Mouse (Mus musculus) midbrain, postnatal 0 days (tissue): ENCODE measurements around the gene Cdh4. TPM values are rescaled to one million over a fixed set of nuclear protein-coding genes. Genes with fewer than 3 reads are reported as not detected.

Experiments
- ATAC-seq: fragments of 200-750 bp; cut with Nextera tagmentation; 2 replicates; pipeline ENCODE4 v1.8.0; 2017; ENCODE audit warnings: moderate number of reproducible peaks, mild to moderate bottlenecking, moderate TSS enrichment, moderate library complexity; ENCODE audit not compliant: low FRiP score
- DNase-seq: peaks from one replicate; pipeline ENCODE4 v3.0.0-alpha.2; 2015; ENCODE audit warnings: low spot score
- H3K27ac ChIP-seq: fragments of 300-500 bp; sonication (generic); 2 replicates; pipeline ENCODE4 v1.5.1; 2014; ENCODE audit warnings: low read depth, mild to moderate bottlenecking, low read length, mixed read lengths
- H3K27me3 ChIP-seq: fragments of 300-500 bp; sonication (generic); 2 replicates; pipeline ENCODE4 v1.6.1; 2014; ENCODE audit warnings: low read length, control low read depth, mixed read lengths; ENCODE audit not compliant: insufficient read depth
- H3K36me3 ChIP-seq: fragments of 300-500 bp; sonication (generic); 2 replicates; pipeline ENCODE4 v1.6.1; 2014; ENCODE audit warnings: low read length, control low read depth, mixed read lengths; ENCODE audit not compliant: insufficient read depth
- H3K4me1 ChIP-seq: fragments of 300-500 bp; sonication (generic); 2 replicates; pipeline ENCODE4 v1.6.1; 2014; ENCODE audit warnings: mild to moderate bottlenecking, control low read depth, antibody characterized with exemption, low read length, mixed read lengths; ENCODE audit not compliant: insufficient read depth
- H3K4me2 ChIP-seq: fragments of 300-500 bp; sonication (generic); 2 replicates; pipeline ENCODE4 v1.6.1; 2014; ENCODE audit warnings: low read depth, mild to moderate bottlenecking, low read length, mixed read lengths; ENCODE audit not compliant: poor library complexity, severe bottlenecking
- H3K4me3 ChIP-seq: fragments of 300-500 bp; sonication (generic); 2 replicates; pipeline ENCODE4 v1.5.1; 2014; ENCODE audit warnings: low read depth, mild to moderate bottlenecking, low read length, moderate library complexity
- H3K9ac ChIP-seq: fragments of 300-500 bp; sonication (generic); replicated peaks from 2 replicates; pipeline ENCODE4 v1.6.1; 2014; ENCODE audit warnings: mild to moderate bottlenecking, low read length, moderate library complexity, mixed read lengths; ENCODE audit not compliant: poor library complexity, severe bottlenecking
- H3K9me3 ChIP-seq: fragments of 300-500 bp; sonication (generic); 2 replicates; pipeline ENCODE4 v1.6.1; 2016; ENCODE audit warnings: low read length, control low read depth
- CTCF ChIP-seq: IDR thresholded peaks from 2 replicates; pipeline ENCODE4 v1.5.1; 2016; ENCODE audit warnings: antibody characterized with exemption, mild to moderate bottlenecking
- WGBS: fragments of 180-500 bp; shearing (Covaris S2); extraction: QIAGEN DNeasy Blood & Tissue Kit; methylation state at CpG from one replicate; pipeline ENCODE4 v1.1.7; 2014; 5-methylcytosine and 5-hydroxymethylcytosine counted together
- polyA plus RNA-seq: library from polyadenylated mRNA; unstranded; fragments of >200 nt; fragmentation: Nextera tagmentation; extraction: Ambion mirVana; gene quantifications from 2 replicates; pipeline ENCODE4 v1.2.1, GENCODE M21; 2015
- total RNA-seq: library from RNA; depleted of rRNA; stranded (reverse); fragments of >200 nt; gene quantifications from 2 replicates; pipeline ENCODE4 v1.2.3, GENCODE M21; 2014

Gene Cdh4
- total and polyA plus RNA-seq, 2 experiments from 2014 or later: 64.9 to 86.6 TPM

DNA sequence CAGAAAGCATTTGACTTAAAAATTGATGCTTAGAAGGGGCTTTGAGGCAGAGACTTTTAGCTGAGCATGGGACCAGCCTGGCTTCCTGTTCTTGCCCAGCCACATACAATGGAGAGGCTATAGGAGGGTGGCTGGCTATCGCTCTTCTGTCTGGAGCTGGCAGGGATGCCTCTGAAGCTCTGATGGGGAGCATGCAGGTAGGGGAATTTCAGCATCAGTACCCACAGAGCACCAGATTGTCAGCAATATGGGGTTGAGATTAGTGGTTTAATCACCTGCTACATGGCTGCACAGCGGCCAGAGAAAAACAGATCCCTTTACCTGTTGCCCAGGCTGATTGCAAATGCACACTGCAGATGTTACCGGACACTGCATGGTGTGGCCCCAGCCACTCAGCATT is 264.4 kb downstream of the Cdh4 start:
- Histone ChIP-seq H3K27ac (no peak overlapping the region), H3K9me3 (no peaks in the 10 kb centered on the region), H3K27me3 (no peaks in the 10 kb centered on the region), H3K36me3 (no peaks in the 10 kb centered on the region), H3K4me1 (0 out of 2 replicates have a peak, but pooled peaks cover 3% of the 10 kb centered on the region), H3K9ac (no peak overlapping the region), H3K4me2 (no peak overlapping the region), H3K4me3 (no peak overlapping the region)
- DNase-seq (no peak), ATAC-seq (no peak)
- 91% methylated on average over 3 of the region's 3 CpGs for WGBS
- no peak for TF ChIP-seq CTCF

DNA sequence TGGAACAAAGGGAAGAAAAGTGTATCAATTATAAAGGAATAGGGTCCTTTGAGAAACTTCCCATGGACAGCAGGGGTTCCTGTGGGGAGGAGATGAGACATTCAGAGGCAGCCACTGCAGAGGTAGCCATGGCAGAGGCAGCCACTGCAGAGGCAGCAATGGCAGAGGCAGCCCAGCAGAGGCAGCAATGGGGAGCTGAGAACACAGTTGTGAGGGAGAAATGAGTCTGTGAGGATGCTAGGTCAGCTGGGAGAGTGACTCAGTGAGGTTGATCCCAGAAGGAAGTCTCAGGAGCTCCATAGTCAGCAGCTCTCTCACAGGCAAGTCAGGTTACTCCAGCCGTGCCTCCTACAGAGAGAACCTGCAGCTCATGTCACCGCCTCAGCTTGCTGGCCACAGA is 266.9 kb downstream of the Cdh4 start:
- no peak overlapping the region for H3K27ac ChIP-seq
- 96% methylated on average over 2 of the region's 2 CpGs for WGBS
- H3K4me1 ChIP-seq: no peaks in the 10 kb centered on the region
- no peaks in the 10 kb centered on the region for H3K27me3 ChIP-seq
- no peak overlapping the region for H3K4me3 ChIP-seq
- ATAC-seq (no peak), DNase-seq (peak; percentile 34)
- no peak overlapping the region for H3K4me2 ChIP-seq
- H3K9me3 ChIP-seq: no peaks in the 10 kb centered on the region
- H3K9ac ChIP-seq: no peak overlapping the region
- no peaks in the 10 kb centered on the region for H3K36me3 ChIP-seq
- TF ChIP-seq CTCF: peak; percentile 54

DNA sequence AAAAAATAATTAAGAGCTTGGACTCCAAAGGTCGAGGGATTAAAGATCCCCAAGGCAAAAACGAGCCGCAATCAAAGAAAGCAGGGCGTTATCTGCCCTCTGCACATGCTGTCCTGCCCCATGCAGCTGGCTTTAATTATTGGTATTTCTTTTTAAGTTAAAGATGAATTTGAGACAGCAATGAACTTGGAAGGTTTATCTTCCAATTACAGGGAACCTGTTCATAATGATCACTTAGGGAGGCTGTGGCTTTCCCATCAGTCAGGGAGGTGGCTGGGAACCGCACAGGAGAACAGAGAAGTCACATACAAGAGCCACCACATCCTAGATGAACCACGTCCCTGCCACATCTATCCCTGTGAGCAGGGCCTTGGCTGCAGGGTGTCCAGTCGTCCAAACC is 270.5 kb downstream of the Cdh4 start:
- no peak overlapping the region for H3K27ac ChIP-seq
- H3K9me3 ChIP-seq: no peaks in the 10 kb centered on the region
- H3K4me1 ChIP-seq: no peaks in the 10 kb centered on the region
- ATAC-seq (no peak), DNase-seq (no peak)
- no peak for TF ChIP-seq CTCF
- 45% methylated on average over 7 of the region's 7 CpGs for WGBS
- no peaks in the 10 kb centered on the region for H3K36me3 ChIP-seq
- no peak overlapping the region for H3K4me3 ChIP-seq
- no peaks in the 10 kb centered on the region for H3K27me3 ChIP-seq
- H3K9ac ChIP-seq: no peak overlapping the region
- no peak overlapping the region for H3K4me2 ChIP-seq

DNA sequence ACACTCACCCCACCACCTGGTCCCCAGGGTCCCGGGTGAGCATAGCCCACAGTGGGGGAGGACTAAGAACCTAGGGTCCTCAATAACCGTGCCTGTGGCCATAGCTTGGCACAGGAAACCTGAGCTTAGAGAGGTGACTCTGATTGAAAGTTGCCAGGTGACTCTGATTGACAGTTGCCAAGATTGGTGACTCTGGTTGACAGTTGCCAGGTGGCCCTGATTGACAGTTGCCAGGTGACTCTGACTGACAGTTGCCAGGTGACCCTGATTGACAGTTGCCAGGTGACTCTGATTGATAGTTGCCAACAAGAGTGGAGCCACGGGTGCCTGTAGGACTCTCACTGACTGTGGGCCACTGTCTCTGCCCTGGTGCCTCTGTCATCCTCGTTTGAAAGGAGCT is 271.1 kb downstream of the Cdh4 start:
- no peak overlapping the region for H3K9ac ChIP-seq
- no peaks in the 10 kb centered on the region for H3K4me1 ChIP-seq
- H3K36me3 ChIP-seq: no peaks in the 10 kb centered on the region
- no peaks in the 10 kb centered on the region for H3K27me3 ChIP-seq
- no peak for TF ChIP-seq CTCF
- H3K9me3 ChIP-seq: no peaks in the 10 kb centered on the region
- H3K4me3 ChIP-seq: no peak overlapping the region
- H3K4me2 ChIP-seq: no peak overlapping the region
- 80% methylated on average over 4 of the region's 4 CpGs for WGBS
- H3K27ac ChIP-seq: no peak overlapping the region
- no peak for DNase-seq
- no peak for ATAC-seq

DNA sequence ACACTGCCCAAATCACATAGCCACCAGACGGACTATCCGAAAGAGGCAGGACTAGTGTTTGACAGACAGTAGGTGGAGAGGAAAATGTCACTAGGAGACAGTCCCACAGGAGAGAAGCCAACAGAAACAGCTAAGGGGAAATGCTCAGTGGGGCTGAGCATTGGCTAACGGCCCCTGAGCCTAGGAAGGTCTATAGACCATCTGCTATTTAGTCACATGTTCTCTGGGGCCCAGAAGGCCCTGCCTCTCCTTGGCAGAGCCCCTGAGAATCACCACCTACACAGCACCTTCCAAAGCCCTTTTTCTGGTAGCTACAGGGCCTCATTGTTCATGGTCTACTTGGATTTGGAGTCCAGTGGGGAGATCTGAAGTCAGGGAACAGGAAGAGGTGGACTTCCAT is 271.9 kb downstream of the Cdh4 start:
- DNase-seq: no peak
- Histone ChIP-seq H3K27ac (no peak overlapping the region), H3K4me1 (no peaks in the 10 kb centered on the region), H3K4me3 (no peak overlapping the region), H3K9me3 (no peaks in the 10 kb centered on the region), H3K27me3 (no peaks in the 10 kb centered on the region), H3K4me2 (no peak overlapping the region), H3K9ac (no peak overlapping the region), H3K36me3 (no peaks in the 10 kb centered on the region)
- 88% methylated on average over 3 of the region's 3 CpGs for WGBS
- TF ChIP-seq CTCF: no peak
- no peak for ATAC-seq

DNA sequence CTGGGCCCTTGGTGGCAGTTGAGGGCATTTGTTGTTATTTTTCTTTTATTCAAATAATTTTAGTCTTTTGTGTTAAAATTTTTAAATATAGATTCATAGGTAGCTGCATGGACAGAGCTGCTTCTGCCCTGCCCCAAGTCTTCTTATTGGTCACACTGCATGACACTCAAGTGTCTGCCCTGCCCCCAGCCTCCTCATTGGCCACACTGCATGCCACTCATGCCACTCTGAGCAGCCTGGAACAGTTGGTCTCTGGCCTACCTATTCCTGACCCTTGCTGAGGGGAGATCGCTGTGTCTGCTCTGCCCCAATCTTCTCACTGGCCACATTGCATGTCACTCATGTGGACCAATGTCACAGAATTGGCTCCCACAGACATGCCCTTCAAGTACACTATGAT is 273.1 kb downstream of the Cdh4 start:
- 97% methylated on average over 1 of the region's 1 CpGs for WGBS
- Histone ChIP-seq H3K4me1 (no peaks in the 10 kb centered on the region), H3K4me3 (no peak overlapping the region), H3K36me3 (no peaks in the 10 kb centered on the region), H3K9ac (no peak overlapping the region), H3K9me3 (no peaks in the 10 kb centered on the region), H3K27ac (no peak overlapping the region), H3K27me3 (no peaks in the 10 kb centered on the region), H3K4me2 (no peak overlapping the region)
- ATAC-seq (no peak), DNase-seq (no peak)
- no peak for TF ChIP-seq CTCF
